Mouse (Mus musculus) MEL (cell line): ENCODE data around the gene Tomm20.
"Not testable (repeated sequence)": the region's sequence is repeated elsewhere in the genome, so short reads cannot be mapped to it uniquely, and the experiment has no call there.

Experiments used
- CTCF ChIP-seq, 3 experiments: IDR thresholded peaks in 2 of 3; conservative IDR thresholded peaks in 1 of 3; 2 replicates each; pipeline ENCODE4 v1.5.1; 2011 to 2012; ENCODE audit warnings: low read length in 3 of 3, low read depth in 2 of 3, mild to moderate bottlenecking in 2 of 3, improper control_type of control experiment in 1 of 3, inconsistent platforms in 1 of 3, mixed read lengths in 1 of 3, moderate library complexity in 1 of 3; ENCODE audit not compliant: control insufficient read depth in 1 of 3, insufficient read depth in 1 of 3, poor library complexity in 1 of 3, severe bottlenecking in 1 of 3
- E2F4 ChIP-seq: IDR thresholded peaks from 2 replicates; pipeline ENCODE4 v1.6.1; 2011; ENCODE audit warnings: low read depth, low read length, improper control_type of control experiment, borderline replicate concordance
- EP300 ChIP-seq, 2 experiments: IDR thresholded peaks; 2 replicates each; pipeline ENCODE4 v1.6.1; 2011; ENCODE audit warnings: improper control_type of control experiment in 2 of 2, low read length in 2 of 2, low read depth in 1 of 2, mild to moderate bottlenecking in 1 of 2
- GATA1 ChIP-seq: IDR thresholded peaks from 2 replicates; pipeline ENCODE4 v1.6.1; 2011; ENCODE audit warnings: low read depth, low read length, improper control_type of control experiment
- HCFC1 ChIP-seq: IDR thresholded peaks from 2 replicates; pipeline ENCODE4 v1.6.1; 2012; ENCODE audit warnings: low read depth, mild to moderate bottlenecking, inconsistent platforms, low read length, improper control_type of control experiment, moderate library complexity
- MAFK ChIP-seq: IDR thresholded peaks from 2 replicates; pipeline ENCODE4 v1.6.1; 2011; ENCODE audit warnings: low read depth, mild to moderate bottlenecking, low read length, improper control_type of control experiment, borderline replicate concordance
- MAZ ChIP-seq: IDR thresholded peaks from 2 replicates; pipeline ENCODE4 v1.6.1; 2012; ENCODE audit warnings: low read depth, mild to moderate bottlenecking, inconsistent platforms, low read length, improper control_type of control experiment
- MEF2A ChIP-seq: IDR thresholded peaks from 2 replicates; pipeline ENCODE4 v1.6.1; 2014; ENCODE audit warnings: low read depth, mild to moderate bottlenecking, inconsistent platforms, low read length, improper control_type of control experiment; ENCODE audit not compliant: poor library complexity, insufficient replicate concordance, severe bottlenecking; ENCODE audit errors: extremely low read depth
- POLR2A ChIP-seq, 2 experiments: IDR thresholded peaks; 2 replicates each; pipeline ENCODE4 v1.6.1; 2011 to 2012; ENCODE audit warnings: low read length in 2 of 2, mild to moderate bottlenecking in 2 of 2, control low read depth in 1 of 2, improper control_type of control experiment in 1 of 2, low read depth in 1 of 2, moderate library complexity in 1 of 2; ENCODE audit not compliant: control insufficient read depth in 1 of 2, insufficient read depth in 1 of 2, poor library complexity in 1 of 2
- POLR2AphosphoS2 ChIP-seq: IDR thresholded peaks from 2 replicates; pipeline ENCODE4 v1.6.1; 2011; ENCODE audit warnings: low read length, improper control_type of control experiment
- RCOR1 ChIP-seq: IDR thresholded peaks from 2 replicates; pipeline ENCODE4 v1.6.1; 2012; ENCODE audit warnings: low read depth, mild to moderate bottlenecking, inconsistent platforms, low read length, improper control_type of control experiment
- TBP ChIP-seq: IDR thresholded peaks from 2 replicates; pipeline ENCODE4 v1.8.0; 2011; ENCODE audit warnings: low read depth, low read length, improper control_type of control experiment
- UBTF ChIP-seq: IDR thresholded peaks from 2 replicates; pipeline ENCODE4 v1.6.1; 2012; ENCODE audit warnings: low read depth, mild to moderate bottlenecking, inconsistent platforms, low read length, improper control_type of control experiment, moderate library complexity, borderline replicate concordance; ENCODE audit not compliant: insufficient read depth

DNA sequence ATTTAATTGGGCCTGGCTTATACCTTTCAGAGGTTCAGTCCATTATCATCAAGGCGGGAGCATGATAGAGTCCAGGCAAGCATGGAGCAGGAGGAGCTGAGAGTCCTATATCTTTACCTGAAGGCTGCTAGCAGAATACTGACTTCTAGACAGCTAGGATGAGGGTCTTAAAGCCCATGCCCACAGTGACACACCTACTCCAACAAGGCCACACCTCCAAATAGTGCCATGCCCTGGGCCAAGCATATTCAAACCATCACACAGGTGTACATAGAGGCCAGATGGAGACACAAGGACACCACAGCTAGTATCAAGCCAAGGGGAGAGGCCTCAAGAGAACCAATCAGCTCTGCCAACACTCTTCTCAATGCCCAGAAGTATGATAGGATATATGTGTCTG is 63.1 kb downstream of the Tomm20 start:
- not testable (repeated sequence) for TF ChIP-seq MEF2A; CTCF (IDR thresholded peaks at IDR 0.05 in 2 of 3, conservative IDR thresholded peaks at IDR 0.05 in 1 of 3; ENCODE audit: control insufficient read depth in 1 of 3, insufficient read depth in 1 of 3, low read depth in 2 of 3, low read length in 3 of 3, poor library complexity in 1 of 3, severe bottlenecking in 1 of 3); E2F4; POLR2AphosphoS2; HCFC1; UBTF; MAZ; TBP; GATA1; RCOR1; EP300 (IDR thresholded peaks at IDR 0.05; ENCODE audit: low read depth in 1 of 2, low read length in 2 of 2); MAFK; POLR2A (IDR thresholded peaks at IDR 0.05; ENCODE audit: control insufficient read depth in 1 of 2, insufficient read depth in 1 of 2, low read depth in 1 of 2, low read length in 2 of 2, poor library complexity in 1 of 2)
